Mouse (Mus musculus) brown adipose tissue, adult 24 weeks (tissue): Measurements from ENCODE around the gene Otp. TPM values are rescaled to one million over a fixed set of nuclear protein-coding genes. Genes with fewer than 3 reads are reported as not detected.

Source experiments
- H3K27ac ChIP-seq: fragments of 200-500 bp; replicated peaks from 2 replicates; pipeline ENCODE4 v1.5.1; 2012; ENCODE audit warnings: low read depth, mild to moderate bottlenecking, low read length
- H3K4me1 ChIP-seq: fragments of 200-500 bp; 2 replicates; pipeline ENCODE4 v1.6.1; 2012; ENCODE audit warnings: low read length, mixed read lengths; ENCODE audit not compliant: control insufficient read depth, insufficient read depth, insufficient read length
- H3K4me3 ChIP-seq: fragments of 200-500 bp; 2 replicates; pipeline ENCODE4 v1.5.1; 2012; ENCODE audit warnings: low read depth, mild to moderate bottlenecking, low read length, moderate library complexity; ENCODE audit not compliant: insufficient read depth
- polyA plus RNA-seq: library from polyadenylated mRNA; stranded (reverse); fragments of >200 nt; gene quantifications from 2 replicates; pipeline ENCODE4 v1.2.4, GENCODE M21; 2012; ENCODE audit not compliant: missing spikeins, insufficient read depth, insufficient read length

The Otp gene
- polyA plus RNA-seq, 1 experiment = not detected

GRCm38 (mm10) chr13:94883163-94883965 is 8.0 kb downstream of the Otp start:
- H3K4me3 ChIP-seq = peak overlapping the region; percentile 45
- no peaks in the 10 kb centered on the region for H3K4me1 ChIP-seq
- no peak overlapping the region for H3K27ac ChIP-seq

GRCm38 (mm10) chr13:94883966-94884960 is 8.9 kb downstream of the Otp start:
- no peak overlapping the region for H3K27ac ChIP-seq
- H3K4me3 ChIP-seq = no peak overlapping the region
- no peaks in the 10 kb centered on the region for H3K4me1 ChIP-seq

- Histone ChIP-seq H3K27ac (no peak overlapping the region), H3K4me1 (no peaks in the 10 kb centered on the region), H3K4me3 (no peak overlapping the region)
Measured at GRCm38 (mm10) chr13:94885291-94886235, 10.2 kb downstream of the Otp start.

- H3K27ac ChIP-seq = no peak overlapping the region
- no peak overlapping the region for H3K4me3 ChIP-seq
- H3K4me1 ChIP-seq = no peaks in the 10 kb centered on the region
Measured at GRCm38 (mm10) chr13:94907841-94908240, 32.4 kb downstream of the Otp start.

- Histone ChIP-seq H3K27ac (no peak overlapping the region), H3K4me1 (no peaks in the 10 kb centered on the region), H3K4me3 (no peak overlapping the region)
Measured at GRCm38 (mm10) chr13:94912961-94913360, 37.6 kb downstream of the Otp start.

GRCm38 (mm10) chr13:94915654-94916053 is 40.3 kb downstream of the Otp start:
- H3K27ac ChIP-seq = no peak overlapping the region
- no peak overlapping the region for H3K4me3 ChIP-seq
- H3K4me1 ChIP-seq = no peaks in the 10 kb centered on the region

- no peak overlapping the region for H3K4me3 ChIP-seq
- H3K4me1 ChIP-seq = no peaks in the 10 kb centered on the region
- no peak overlapping the region for H3K27ac ChIP-seq
Measured at GRCm38 (mm10) chr13:94928086-94928485, 52.7 kb downstream of the Otp start.

Other genes with a start within 250 kb of the Otp start
- gene Tbca, start 86.7 kb upstream of the Otp start, polyA plus RNA-seq = 320 and 441 TPM in 2 replicates
- gene Wdr41, start 100.7 kb downstream of the Otp start, polyA plus RNA-seq = 14.3 and 17.2 TPM in 2 replicates